Mouse (Mus musculus): ENCODE measurements around the gene Fam241a. TPM values are rescaled to one million over a fixed set of nuclear protein-coding genes. Genes with fewer than 3 reads are reported as not detected.

Gene Fam241a
- polyA plus RNA-seq, 1 experiment from 2014 or later = 1.6 TPM

- Histone ChIP-seq H3K36me3 (ENCODE audit: control insufficient read depth, insufficient read depth, low read length) (peaks cover 7% of the 10 kb centered on the region; the same call in 1 of the 2 replicates), H3K9ac (ENCODE audit: low read length) (no peak overlapping the region)
- no peak for DNase-seq (ENCODE audit: low spot score)
Measured at GRCm38 (mm10) chr3:127820400-127820799, 75.7 kb downstream of the Fam241a start.

More at GRCm38 (mm10) chr3:127820400-127820799, 75.7 kb downstream of the Fam241a start:
- Histone ChIP-seq H3K4me2 (ENCODE audit: low read depth, severe bottlenecking) (no peak overlapping the region), H3K4me3 (ENCODE audit: low read depth, low read length) (no peak overlapping the region), H3K27me3 (ENCODE audit: control insufficient read depth, insufficient read depth, low read length) (no peaks in the 10 kb centered on the region), H3K9me3 (ENCODE audit: control insufficient read depth, low read length) (no peaks in the 10 kb centered on the region), H3K27ac (replicated peaks; ENCODE audit: low read depth, low read length) (no peak overlapping the region), H3K4me1 (ENCODE audit: control insufficient read depth, insufficient read depth, low read length) (peaks cover 12% of the 10 kb centered on the region; the same call in 1 of the 2 replicates)
- 84% methylated on average over 1 of the region's 1 CpGs for WGBS
- ATAC-seq (ENCODE audit: insufficient number of reproducible peaks, low FRiP score, low TSS enrichment, low read depth) = no peak

Other genes with a start within 250 kb of the Fam241a start
- gene Alpk1, start 115.8 kb downstream of the Fam241a start, polyA plus RNA-seq (2014; fragmentation: Nextera tagmentation; extraction: Ambion mirVana) = 0.37 and 0.74 TPM in 2 replicates
- gene Tifa, start 106.5 kb downstream of the Fam241a start, polyA plus RNA-seq (2014; fragmentation: Nextera tagmentation; extraction: Ambion mirVana) = 2.0 and 2.9 TPM in 2 replicates
- 63.8 and 73.1 TPM in 2 replicates for gene Ap1ar, start 58.8 kb downstream of the Fam241a start, polyA plus RNA-seq (2014; fragmentation: Nextera tagmentation; extraction: Ambion mirVana)

All from limb, embryonic 11.5 days (tissue).